Mouse (Mus musculus) thymus, postnatal 14 days (tissue): ENCODE data around the gene Wapl.

ENCODE experiments used
- DNase-seq: peaks from one replicate; pipeline ENCODE4 v3.0.0; 2021

The Wapl gene

DNA sequence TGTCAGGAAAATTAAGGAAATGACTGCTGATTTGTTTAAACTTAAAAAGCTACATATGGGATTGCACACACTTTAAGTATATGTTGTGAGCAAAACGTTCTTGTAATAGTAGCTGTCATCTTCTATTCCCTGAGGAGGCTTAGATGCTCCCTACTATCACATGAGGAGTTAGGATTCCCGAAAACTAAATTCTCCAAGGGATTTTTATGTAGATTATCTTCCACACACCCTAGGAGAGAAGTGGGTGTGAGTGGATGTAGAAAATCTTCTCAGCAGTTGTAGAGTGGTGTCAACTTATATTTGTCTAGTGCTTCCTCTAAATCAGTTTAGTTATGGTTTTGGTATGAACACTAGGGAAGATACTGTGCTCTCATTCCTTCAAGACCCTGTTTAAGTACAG is 36.5 kb downstream of the Wapl start:
- no peak for DNase-seq

DNA sequence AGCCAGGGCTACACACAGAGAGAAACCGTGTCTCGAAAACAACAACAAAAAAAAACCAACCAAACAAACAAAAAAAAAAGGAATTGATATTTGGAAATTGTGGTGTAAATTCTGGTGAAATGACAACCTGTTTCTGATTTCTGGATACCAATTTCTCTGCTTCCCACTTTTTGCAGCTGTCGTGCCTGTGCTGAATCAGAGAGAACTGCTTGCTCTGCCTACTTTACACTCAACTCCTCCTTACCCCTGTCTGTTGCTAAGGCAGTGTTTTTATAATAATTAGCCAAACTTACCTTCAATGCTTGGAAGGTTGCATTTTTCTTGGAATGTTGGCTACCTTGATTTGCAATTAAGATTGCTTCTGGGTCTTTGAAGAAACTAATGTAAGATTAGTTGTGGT is 38.3 kb downstream of the Wapl start:
- no peak for DNase-seq

DNA sequence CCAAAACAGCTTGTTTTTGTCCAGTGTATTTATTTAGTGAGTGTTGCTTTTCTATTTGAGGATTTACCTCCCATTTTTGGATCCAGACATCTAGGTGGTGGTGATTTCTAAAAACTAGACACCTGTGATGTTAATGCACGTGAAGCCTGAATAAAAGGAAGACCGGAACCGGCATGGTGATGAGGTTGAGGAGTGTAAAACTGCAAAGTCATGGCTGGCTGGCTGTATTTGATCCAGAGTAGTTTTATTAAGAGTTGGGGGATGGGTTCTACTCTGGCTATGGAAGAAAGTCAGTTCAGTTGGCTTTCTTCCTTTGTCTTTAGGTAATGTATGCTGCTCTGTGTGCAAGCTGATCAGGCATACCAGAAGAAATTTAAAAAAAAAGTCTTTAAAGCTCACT is 39.1 kb downstream of the Wapl start:
- no peak for DNase-seq

DNA sequence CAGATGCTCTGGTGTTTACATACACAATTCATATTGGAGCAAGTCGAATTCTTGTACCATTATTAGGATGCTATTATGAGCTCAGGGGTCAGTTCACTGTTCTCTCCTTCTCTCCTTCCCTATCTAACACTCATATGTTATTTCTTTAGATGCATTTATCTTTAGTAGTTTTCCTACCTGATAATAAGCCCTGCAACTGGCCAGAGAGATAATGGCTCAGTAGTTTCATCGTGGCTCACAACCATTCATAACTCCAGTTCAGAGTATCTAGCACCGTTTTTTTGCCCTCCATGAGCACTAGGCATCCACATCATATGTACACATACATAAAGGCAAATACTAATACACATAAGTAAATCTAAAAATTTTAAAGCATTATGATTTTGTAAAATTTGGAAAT is 44.4 kb downstream of the Wapl start:
- no peak for DNase-seq

DNA sequence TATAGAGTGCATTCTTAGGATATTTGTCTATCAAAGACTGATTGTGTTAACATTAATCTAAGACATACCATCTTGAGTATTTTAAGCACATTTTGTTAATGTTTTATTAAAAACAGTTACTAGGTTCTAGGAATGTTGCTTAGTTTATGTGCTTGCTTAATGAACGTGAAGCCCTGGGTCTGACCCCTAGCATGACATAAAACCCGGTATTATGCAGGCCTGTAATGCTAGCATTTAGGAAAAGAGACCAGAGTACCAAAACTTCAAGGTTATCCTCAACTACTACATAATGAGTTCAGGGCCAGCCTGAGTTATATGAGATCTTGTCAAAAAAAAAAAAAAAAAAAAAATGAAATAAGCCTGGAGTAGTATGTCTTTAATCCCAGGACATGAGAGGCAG is 54.0 kb downstream of the Wapl start:
- DNase-seq, result no peak

DNA sequence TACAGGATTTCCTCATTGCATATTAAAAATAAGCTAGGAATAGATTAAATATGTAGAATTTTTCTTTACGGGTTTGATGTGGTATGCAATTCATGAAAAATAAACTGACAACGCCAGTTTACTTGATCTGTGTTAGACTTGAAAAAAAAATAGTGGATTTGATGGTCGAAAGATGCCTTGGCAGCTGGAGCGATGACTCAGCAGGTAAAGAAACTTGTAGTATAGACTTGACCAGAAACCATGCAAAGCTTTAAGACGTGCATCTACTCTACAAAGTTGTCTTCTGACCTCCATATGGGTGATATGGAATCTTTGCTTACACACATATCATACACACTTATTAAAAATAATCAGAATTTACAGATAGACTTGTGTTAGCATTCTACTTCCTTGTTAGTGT is 61.7 kb downstream of the Wapl start:
- no peak for DNase-seq

DNA sequence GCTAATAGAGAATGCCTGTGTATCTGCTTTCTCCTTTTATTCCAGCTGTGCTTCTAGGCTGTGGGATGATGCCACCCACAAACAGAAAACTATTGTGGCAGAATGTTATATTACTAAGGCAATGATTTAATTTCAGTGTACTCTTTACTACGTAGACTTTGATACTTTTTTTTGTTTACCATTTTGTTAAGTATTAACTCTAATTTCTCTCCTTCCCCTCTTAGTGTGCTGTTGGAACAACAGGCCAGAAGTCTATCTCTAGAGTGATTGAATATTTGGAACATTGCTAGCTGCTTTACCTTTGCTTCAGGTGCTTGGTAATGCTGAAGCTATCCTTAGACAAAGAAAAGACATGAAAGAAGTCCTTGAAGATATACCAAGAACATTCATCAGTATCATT is 71.7 kb downstream of the Wapl start:
- DNase-seq, result no peak

DNA sequence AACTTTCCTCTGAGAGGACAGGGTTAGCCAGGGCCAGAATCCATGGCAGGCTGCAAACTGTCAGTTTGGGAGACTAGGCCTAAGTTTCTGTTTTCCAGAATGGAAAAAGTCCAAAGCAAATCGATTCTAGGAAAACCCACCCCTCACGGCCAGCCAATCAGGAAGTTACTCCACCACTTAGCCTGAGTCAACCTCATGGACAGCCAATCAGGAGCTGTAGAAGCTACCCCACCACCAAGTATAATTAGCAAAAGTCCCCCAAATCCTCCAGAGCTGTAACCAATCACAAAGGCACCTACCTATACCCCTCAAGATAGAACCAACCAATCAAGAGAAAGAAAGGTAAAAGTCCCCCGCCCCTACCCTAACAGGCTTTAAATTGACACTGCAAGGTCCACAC is 82.0 kb downstream of the Wapl start:
- no peak for DNase-seq

DNA sequence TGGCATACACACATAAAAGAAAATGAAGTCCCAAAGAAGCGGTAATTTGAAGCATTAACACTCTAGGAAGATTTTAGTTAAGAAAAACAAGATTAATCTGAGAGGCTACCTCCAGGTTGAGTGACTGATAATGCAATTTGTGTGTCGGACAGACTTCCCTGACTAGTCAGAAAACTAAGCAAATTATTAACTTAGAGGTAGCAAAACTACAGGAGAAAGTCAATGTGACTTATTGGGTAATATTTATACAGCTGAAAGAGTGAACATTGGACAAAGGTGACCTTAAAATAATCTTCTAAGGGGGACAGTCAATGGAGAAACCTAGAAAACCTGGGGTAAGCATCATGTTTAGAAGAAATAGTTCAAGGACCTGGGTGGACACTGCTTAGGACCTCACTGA is 86.2 kb downstream of the Wapl start:
- no peak for DNase-seq

DNA sequence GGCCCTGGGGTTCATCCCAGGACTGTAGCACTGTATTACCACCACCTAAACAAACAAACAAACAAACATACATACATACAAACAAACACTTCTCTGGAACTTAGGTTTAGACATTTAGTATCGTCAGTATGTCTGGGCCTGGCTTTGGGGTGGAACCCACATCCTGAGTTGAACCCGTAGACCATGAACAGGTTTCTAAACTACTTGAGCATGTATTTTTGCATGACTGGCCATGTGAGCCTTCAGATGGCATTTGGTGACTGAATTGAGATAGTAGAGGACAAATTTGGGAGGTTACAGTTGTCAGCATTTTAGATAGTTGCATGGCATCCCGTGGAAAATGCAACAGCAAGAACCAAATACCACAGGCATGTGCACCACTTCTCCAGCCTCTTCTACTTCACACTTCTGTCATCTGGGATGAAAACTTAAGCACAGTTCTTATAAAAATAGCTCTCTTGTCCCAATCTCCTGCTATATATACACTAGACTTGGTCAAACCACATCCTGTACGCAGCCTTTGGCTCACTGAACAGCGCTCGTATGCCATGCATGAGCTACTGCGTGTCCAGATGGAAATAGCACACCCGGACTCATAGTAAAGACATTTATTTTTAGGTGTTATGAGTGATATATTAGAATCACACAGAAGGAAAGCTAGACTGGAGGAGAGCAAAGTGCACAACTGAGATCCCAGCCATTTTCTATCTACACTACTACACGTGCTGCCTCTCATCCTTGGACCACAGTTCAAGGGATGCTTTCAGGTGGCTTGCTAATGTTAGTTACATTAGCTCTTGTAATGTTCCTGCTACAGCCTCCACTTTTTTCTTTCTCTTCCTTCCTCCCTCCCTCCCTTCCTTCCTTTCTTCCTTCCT is 87.6 kb downstream of the Wapl start:
- no peak for DNase-seq

DNA sequence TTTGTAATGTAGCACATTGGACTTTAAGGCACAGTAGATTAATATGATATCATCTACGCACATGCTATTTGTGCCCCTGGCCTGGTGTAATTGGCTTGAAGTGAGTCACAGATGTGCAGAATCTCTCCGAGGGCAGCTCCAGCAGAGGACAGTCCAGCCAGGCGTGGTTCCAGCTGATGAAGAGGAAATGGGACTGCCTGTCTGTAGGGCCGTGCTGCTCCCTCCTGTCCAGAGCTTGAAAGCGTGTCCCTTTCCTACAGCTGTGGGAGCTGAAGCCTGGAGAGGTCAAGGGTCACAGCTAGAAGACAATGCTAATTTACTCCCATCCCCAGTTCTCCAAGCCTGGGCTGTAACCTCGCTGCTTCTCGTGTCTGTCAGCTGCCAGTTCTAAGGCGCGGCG is 89.0 kb downstream of the Wapl start:
- no peak for DNase-seq

DNA sequence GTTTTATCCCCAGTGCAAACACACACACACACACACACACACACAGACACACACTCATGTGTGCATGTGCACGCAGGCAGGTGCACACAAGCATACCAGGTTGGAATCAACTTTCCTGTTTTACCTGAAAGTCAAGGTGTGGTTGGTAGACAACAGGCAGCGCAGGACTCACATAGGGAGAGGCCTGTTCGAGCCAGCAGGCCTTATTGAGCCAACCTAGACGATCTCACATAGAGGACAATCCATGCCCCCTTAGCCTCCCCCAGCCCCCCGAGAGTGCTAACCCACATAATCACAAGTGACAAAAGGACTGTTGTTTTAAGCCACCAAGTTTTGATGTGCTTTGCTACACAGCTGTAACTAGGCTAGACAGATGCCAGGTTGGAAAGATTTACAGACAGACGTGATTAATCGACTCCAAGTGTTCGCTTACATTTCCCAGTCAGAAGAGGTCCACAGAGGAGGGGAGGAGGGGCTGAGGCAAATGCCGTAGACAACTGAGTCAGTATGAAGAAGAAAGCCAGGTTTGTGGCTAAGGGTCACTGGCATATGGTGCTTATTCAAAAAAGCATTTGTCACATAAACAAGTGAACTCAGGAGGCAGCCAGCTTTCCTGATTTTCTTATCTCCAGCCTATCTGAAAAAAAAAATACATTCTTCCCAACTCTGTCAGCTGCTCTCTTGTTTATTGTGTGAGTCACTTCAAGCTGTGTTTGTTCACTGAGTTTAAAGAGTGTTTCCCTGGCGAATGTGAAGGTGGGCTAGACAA is 90.2 kb downstream of the Wapl start:
- DNase-seq, result no peak

DNA sequence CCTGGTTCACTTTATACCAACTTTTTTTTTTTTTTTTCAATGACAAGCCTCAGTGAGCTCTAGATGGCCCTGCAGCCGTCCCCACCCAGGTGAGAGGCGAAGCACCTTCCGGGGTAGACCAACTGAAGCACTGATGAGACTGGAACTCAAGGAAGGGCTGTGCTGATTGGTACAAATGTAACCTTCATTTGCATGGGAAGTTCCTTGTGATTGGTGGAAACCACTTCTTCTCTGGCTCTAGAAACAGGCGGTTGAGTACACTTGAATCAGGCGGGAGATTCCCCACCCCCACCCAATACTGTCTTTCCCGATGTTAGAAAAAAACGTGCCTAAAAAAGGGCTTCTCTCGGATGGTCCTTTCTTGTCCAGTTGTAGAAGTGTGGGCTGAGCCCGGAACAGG is 91.2 kb downstream of the Wapl start:
- no peak for DNase-seq

DNA sequence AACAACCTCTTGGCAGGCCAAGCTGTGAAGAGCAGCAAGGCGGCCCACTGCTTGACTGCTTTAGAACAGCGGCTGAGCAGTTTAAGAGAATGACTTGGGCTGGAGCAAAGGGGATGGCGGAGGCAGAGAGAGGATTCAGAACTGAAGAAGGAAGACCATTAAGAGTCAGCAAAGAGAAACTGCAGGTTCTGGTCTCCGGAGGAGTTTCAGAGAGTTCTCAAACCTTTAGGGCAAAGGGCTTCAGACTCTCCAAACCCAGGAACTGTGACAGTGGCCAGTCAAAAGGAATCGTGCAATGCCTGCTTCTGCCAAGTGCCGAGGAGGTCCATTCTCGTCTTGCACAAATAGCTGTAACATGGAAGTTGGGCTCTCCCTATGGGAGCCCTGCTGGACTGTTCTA is 91.7 kb downstream of the Wapl start:
- no peak for DNase-seq

DNA sequence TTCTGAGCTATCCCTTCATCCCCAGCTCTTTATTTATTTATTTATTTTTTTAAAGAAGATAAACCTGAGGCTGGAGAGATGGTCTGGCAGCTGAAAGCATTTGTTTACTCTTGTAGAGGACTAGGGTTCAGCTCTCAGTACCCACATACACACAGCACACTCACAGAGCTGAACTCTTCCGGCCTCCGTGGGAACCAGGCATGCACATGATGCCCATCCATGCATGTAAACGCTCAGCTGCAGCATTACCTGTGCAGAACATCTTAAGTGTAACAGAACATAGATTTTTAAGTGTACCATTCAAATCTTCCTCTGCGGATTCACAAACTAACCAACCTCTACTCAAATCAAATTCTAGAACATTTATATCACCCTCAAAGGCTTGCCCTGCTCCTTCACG is 92.5 kb downstream of the Wapl start:
- no peak for DNase-seq

DNA sequence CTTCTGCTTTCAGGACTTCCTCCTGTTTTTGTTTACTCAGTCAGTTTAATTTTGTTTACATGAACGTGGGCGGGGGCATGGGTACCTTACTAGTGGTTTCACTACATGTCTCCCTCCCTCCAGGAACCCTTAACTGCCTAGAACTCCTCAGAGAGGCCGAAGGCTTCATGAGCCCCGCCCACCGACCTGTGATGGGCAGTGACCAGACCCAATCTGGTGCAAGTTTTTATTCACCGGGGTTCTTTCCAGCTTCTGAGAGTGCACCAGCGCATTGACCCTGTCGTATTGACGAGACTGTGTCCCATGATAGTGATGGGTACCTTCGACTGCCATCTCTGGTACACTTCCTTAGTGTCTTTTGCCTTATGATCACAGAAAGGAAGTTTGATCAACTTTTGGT is 94.6 kb downstream of the Wapl start:
- peak; percentile 74 for DNase-seq

DNA sequence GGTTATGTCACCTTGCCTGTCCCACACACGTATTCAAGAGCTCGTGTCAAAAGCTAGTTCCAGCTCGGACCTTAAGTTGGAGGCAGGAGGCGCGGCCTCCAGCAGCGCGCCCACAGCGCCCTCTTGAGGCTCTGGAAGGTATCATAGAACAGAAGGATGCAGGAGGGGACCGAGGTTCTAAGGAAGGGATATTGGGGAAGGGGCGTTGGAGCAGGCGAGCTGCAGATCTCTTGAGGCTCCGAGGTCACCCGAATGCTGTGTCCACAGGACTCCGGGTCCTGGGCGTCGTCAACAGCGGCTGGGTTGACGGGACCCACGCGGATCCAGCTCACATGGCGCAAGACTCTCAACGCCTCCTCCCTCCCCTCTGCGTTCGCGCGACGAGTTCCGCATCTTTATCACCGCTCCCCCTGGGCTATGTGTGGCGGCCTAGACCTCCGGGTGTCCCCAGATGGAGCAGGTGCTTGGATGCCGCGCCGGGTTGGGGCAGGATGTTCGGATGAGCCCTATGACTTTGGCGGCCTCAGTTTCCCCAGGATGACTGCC is 95.4 kb downstream of the Wapl start:
- peak; percentile 83 for DNase-seq

DNA sequence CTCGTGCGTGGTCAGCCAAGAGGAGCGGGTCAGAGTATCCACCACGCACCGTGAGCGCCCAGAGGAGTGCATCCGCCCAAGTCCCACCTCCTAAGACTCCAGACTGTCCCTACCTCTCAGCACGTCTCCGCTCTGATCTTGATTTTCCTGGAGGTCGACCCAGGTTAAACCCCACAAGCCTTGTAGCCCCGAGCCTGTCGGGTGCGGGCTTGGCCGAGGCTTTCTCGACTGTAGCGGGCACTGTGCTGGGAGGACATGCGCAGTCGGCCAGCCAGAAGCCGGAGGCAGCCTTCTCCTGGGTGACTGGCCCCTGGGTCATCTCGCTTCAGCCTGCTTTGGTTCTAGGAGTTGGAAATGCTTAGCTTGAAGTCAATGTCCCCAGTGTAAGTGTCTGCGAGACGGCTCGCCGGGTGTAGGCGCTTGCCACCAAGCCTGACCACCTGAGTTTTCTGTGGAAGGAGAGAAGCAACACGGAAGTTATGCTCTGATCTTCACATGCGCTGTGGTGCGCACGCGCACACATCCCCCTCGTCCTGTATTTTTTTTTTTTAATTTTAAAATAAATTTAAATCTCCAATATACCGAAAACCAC is 95.9 kb downstream of the Wapl start:
- DNase-seq, result peak; percentile 36

DNA sequence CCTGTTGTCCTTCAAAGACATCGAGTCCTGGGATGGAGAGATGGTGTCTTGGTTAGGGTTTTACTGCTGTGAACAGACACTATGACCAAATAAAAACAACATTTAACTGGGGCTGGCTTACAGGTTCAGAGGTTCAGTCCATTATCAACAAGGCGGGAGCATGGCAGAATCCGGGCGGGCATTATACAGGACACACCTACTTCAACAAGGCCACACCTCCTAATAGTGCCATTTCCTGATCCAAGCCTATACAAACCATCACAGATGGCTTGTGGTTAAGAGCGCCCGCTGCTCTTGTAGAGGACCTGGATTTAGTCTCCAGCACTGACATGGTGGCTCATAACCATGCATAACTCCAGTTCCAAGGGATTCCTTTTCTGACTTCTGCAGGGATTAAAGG is 96.7 kb downstream of the Wapl start:
- no peak for DNase-seq

DNA sequence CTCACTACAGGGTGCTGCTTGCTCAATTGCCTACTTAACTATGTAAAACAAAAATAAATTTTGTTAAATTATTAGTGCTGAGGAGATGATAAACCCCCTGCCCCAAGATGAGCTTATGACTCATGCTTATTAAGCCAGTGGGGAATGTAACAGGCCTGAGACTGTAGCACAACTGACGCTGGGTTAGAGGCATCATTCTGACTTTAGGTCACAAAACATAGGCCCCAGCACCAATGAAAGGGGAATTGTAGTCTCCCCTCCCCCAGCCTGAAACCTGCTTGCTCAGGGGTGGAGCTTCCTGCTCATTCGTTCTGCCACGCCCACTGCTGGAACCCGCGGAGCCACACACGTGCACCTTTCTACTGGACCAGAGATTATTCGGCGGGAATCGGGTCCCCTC is 97.9 kb downstream of the Wapl start:
- peak; percentile 43 for DNase-seq

DNA sequence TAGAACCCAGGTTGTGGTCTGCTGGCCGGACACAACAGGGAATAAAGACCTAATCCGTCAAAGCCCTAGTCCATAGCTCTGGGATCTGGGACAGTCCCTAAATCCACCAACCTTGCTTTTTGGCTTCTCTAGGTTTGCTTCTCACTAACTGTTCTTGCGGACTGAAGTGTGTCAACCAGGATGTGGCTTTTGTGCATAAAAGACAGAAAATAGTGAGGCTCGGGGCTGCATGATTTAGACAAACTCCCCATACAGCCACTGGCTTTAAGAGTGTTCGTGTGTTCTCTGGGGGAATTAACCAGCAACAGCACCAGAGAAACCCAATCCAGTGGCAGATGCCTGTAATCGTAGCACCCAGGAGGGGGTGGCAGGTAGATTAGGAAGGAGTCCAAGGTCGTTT is 98.4 kb downstream of the Wapl start:
- peak; percentile 21 for DNase-seq

DNA sequence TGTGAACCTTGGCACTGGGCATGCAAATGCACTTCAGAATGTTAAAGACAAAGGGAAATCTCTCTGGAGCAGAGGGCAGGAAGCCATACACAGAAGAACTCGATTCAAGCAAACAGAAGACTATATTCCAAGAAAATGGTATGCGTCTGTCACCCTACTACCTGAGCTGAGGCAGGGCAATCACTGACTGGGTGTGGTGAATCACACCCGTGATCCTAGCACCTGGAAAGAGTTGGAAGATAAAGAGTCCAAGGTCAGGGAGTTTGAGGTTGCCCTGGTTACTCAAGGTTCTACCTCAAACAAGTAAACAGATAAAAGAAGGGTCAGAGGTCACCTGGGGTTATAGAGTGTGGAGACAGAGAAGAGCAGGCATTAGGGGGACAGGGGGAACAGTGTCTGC is 100.0 kb downstream of the Wapl start:
- no peak for DNase-seq

DNA sequence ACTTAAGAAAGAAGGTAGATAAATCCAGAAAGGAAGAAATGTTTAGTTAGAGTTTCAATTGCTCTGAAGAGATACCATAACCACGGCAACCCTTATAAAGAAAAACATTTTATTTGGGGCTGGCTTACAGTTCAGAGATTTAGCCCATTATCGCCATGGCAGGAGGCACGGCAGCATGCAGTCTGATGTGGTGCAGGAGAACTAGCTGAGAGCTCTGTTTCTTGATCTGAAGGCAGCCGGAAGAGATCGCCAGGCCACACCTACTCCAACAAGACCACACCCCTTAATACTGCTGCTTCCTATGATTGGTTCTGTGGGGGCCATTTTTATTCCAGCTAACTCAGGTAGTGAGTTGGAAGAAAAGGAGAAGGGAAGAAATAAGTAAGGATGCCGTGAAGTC is 100.5 kb downstream of the Wapl start:
- DNase-seq, result no peak
